Mouse (Mus musculus): ENCODE measurements at regions not wholly inside any gene's neighbourhood (a gene's known extent, or its start where the extent isn't known, plus 50 kb on each side); places are given as distances from the start of the nearest gene placed in this dataset.
A peak's percentile ranks its signal among the peaks of the same experiment; 100 is the strongest.

- H3K4me1 ChIP-seq (ENCODE audit: control insufficient read depth, insufficient read depth, low read length): peaks cover 13% of the 10 kb centered on the region; the same call in 1 of the 2 replicates
- H3K27ac ChIP-seq (replicated peaks; ENCODE audit: insufficient read depth, low read depth, low read length): no peak overlapping the region
- no peaks in the 10 kb centered on the region for H3K27me3 ChIP-seq (ENCODE audit: control insufficient read depth, insufficient read depth, low read length)
- H3K79me2 ChIP-seq (ENCODE audit: control insufficient read depth, insufficient read depth, low read length): no peaks in the 10 kb centered on the region
- 82% methylated on average over 2 of the region's 2 CpGs for WGBS
- H3K36me3 ChIP-seq (ENCODE audit: control insufficient read depth, insufficient read depth, low read length): no peaks in the 10 kb centered on the region
- H3K9ac ChIP-seq (ENCODE audit: low read depth, low read length): no peak overlapping the region
- DNase-seq (ENCODE audit: extremely low read depth, low read depth, low spot score): no peak
- no peak overlapping the region for H3K4me3 ChIP-seq (ENCODE audit: insufficient read depth, low read depth, low read length)
- no peak for TF ChIP-seq POLR2A (IDR thresholded peaks at IDR 0.05; ENCODE audit: extremely low read depth, insufficient read depth, low read length)
- TF ChIP-seq CTCF (IDR thresholded peaks at IDR 0.05; ENCODE audit: low read depth, low read length): no peak
These were observed 182.8 kb upstream of the Tsc22d2 start for GRCm38 (mm10) chr3:58231746-58232145.

GRCm38 (mm10) chr3:58233296-58233695 is 181.2 kb upstream of the Tsc22d2 start:
- Histone ChIP-seq H3K27me3 (ENCODE audit: control insufficient read depth, insufficient read depth, low read length) (no peaks in the 10 kb centered on the region), H3K9ac (ENCODE audit: low read depth, low read length) (no peak overlapping the region), H3K36me3 (ENCODE audit: control insufficient read depth, insufficient read depth, low read length) (no peaks in the 10 kb centered on the region), H3K79me2 (ENCODE audit: control insufficient read depth, insufficient read depth, low read length) (no peaks in the 10 kb centered on the region), H3K4me1 (ENCODE audit: control insufficient read depth, insufficient read depth, low read length) (peaks cover 13% of the 10 kb centered on the region; the same call in 1 of the 2 replicates), H3K4me3 (ENCODE audit: insufficient read depth, low read depth, low read length) (no peak overlapping the region), H3K27ac (replicated peaks; ENCODE audit: insufficient read depth, low read depth, low read length) (no peak overlapping the region)
- TF ChIP-seq POLR2A (IDR thresholded peaks at IDR 0.05; ENCODE audit: extremely low read depth, insufficient read depth, low read length) (no peak), CTCF (IDR thresholded peaks at IDR 0.05; ENCODE audit: low read depth, low read length) (no peak)
- 93% methylated on average over 2 of the region's 2 CpGs for WGBS
- DNase-seq (ENCODE audit: extremely low read depth, low read depth, low spot score): no peak

GRCm38 (mm10) chr3:58234846-58235630 is 179.5 kb upstream of the Tsc22d2 start:
- Histone ChIP-seq H3K27ac (replicated peaks; ENCODE audit: insufficient read depth, low read depth, low read length) (peak overlapping the region; percentile 99), H3K36me3 (ENCODE audit: control insufficient read depth, insufficient read depth, low read length) (no peaks in the 10 kb centered on the region), H3K9ac (ENCODE audit: low read depth, low read length) (0 out of 2 replicates have a peak overlapping the region, but pooled peaks have one; percentile 14), H3K4me3 (ENCODE audit: insufficient read depth, low read depth, low read length) (no peak overlapping the region), H3K4me1 (ENCODE audit: control insufficient read depth, insufficient read depth, low read length) (peaks cover 13% of the 10 kb centered on the region; the same call in 1 of the 2 replicates), H3K79me2 (ENCODE audit: control insufficient read depth, insufficient read depth, low read length) (no peaks in the 10 kb centered on the region), H3K27me3 (ENCODE audit: control insufficient read depth, insufficient read depth, low read length) (no peaks in the 10 kb centered on the region)
- WGBS: 20% methylated on average over 6 of the region's 6 CpGs
- no peak for TF ChIP-seq CTCF (IDR thresholded peaks at IDR 0.05; ENCODE audit: low read depth, low read length)
- TF ChIP-seq POLR2A (IDR thresholded peaks at IDR 0.05; ENCODE audit: extremely low read depth, insufficient read depth, low read length): no peak
- DNase-seq (ENCODE audit: extremely low read depth, low read depth, low spot score): peak; percentile 99

GRCm38 (mm10) chr3:58238111-58238510 is 176.4 kb upstream of the Tsc22d2 start:
- Histone ChIP-seq H3K79me2 (ENCODE audit: control insufficient read depth, insufficient read depth, low read length) (no peaks in the 10 kb centered on the region), H3K4me3 (ENCODE audit: insufficient read depth, low read depth, low read length) (no peak overlapping the region), H3K9ac (ENCODE audit: low read depth, low read length) (no peak overlapping the region), H3K36me3 (ENCODE audit: control insufficient read depth, insufficient read depth, low read length) (no peaks in the 10 kb centered on the region), H3K27ac (replicated peaks; ENCODE audit: insufficient read depth, low read depth, low read length) (no peak overlapping the region), H3K4me1 (ENCODE audit: control insufficient read depth, insufficient read depth, low read length) (peaks cover 13% of the 10 kb centered on the region; the same call in 1 of the 2 replicates), H3K27me3 (ENCODE audit: control insufficient read depth, insufficient read depth, low read length) (no peaks in the 10 kb centered on the region)
- TF ChIP-seq CTCF (IDR thresholded peaks at IDR 0.05; ENCODE audit: low read depth, low read length): no peak
- no peak for TF ChIP-seq POLR2A (IDR thresholded peaks at IDR 0.05; ENCODE audit: extremely low read depth, insufficient read depth, low read length)
- DNase-seq (ENCODE audit: extremely low read depth, low read depth, low spot score): peak; percentile 51

- no peak overlapping the region for H3K27ac ChIP-seq (replicated peaks; ENCODE audit: insufficient read depth, low read depth, low read length)
- H3K4me3 ChIP-seq (ENCODE audit: insufficient read depth, low read depth, low read length): no peak overlapping the region
- TF ChIP-seq CTCF (IDR thresholded peaks at IDR 0.05; ENCODE audit: low read depth, low read length): no peak
- TF ChIP-seq POLR2A (IDR thresholded peaks at IDR 0.05; ENCODE audit: extremely low read depth, insufficient read depth, low read length): no peak
- peaks cover 6% of the 10 kb centered on the region; the same call in 1 of the 2 replicates for H3K4me1 ChIP-seq (ENCODE audit: control insufficient read depth, insufficient read depth, low read length)
- 80% methylated on average over 4 of the region's 4 CpGs for WGBS
- DNase-seq (ENCODE audit: extremely low read depth, low read depth, low spot score): no peak
- no peaks in the 10 kb centered on the region for H3K79me2 ChIP-seq (ENCODE audit: control insufficient read depth, insufficient read depth, low read length)
- no peaks in the 10 kb centered on the region for H3K27me3 ChIP-seq (ENCODE audit: control insufficient read depth, insufficient read depth, low read length)
- H3K9ac ChIP-seq (ENCODE audit: low read depth, low read length): no peak overlapping the region
- H3K36me3 ChIP-seq (ENCODE audit: control insufficient read depth, insufficient read depth, low read length): no peaks in the 10 kb centered on the region
These were observed 173.7 kb upstream of the Tsc22d2 start for GRCm38 (mm10) chr3:58240775-58241174.

- TF ChIP-seq CTCF (IDR thresholded peaks at IDR 0.05; ENCODE audit: low read depth, low read length): no peak
- TF ChIP-seq POLR2A (IDR thresholded peaks at IDR 0.05; ENCODE audit: extremely low read depth, insufficient read depth, low read length): no peak
- DNase-seq (ENCODE audit: extremely low read depth, low read depth, low spot score): no peak
- no peak overlapping the region for H3K9ac ChIP-seq (ENCODE audit: low read depth, low read length)
- no peaks in the 10 kb centered on the region for H3K27me3 ChIP-seq (ENCODE audit: control insufficient read depth, insufficient read depth, low read length)
- H3K79me2 ChIP-seq (ENCODE audit: control insufficient read depth, insufficient read depth, low read length): no peaks in the 10 kb centered on the region
- H3K36me3 ChIP-seq (ENCODE audit: control insufficient read depth, insufficient read depth, low read length): no peaks in the 10 kb centered on the region
- no peak overlapping the region for H3K27ac ChIP-seq (replicated peaks; ENCODE audit: insufficient read depth, low read depth, low read length)
- no peaks in the 10 kb centered on the region for H3K4me1 ChIP-seq (ENCODE audit: control insufficient read depth, insufficient read depth, low read length)
- 66% methylated on average over 5 of the region's 5 CpGs for WGBS
- no peak overlapping the region for H3K4me3 ChIP-seq (ENCODE audit: insufficient read depth, low read depth, low read length)
These were observed 169.2 kb upstream of the Tsc22d2 start for GRCm38 (mm10) chr3:58245361-58245760.

All from liver, adult 2 months (tissue).